Mouse (Mus musculus) MEL (cell line): ENCODE data around the gene Olfr470.
A peak's percentile ranks its signal among the peaks of the same experiment; 100 is the strongest.

Experiments used
- CHD1 ChIP-seq: IDR thresholded peaks from 2 replicates; pipeline ENCODE4 v1.6.1; 2012; ENCODE audit warnings: low read depth, mild to moderate bottlenecking, inconsistent platforms, low read length, improper control_type of control experiment
- CTCF ChIP-seq, 3 experiments: IDR thresholded peaks in 2 of 3; conservative IDR thresholded peaks in 1 of 3; 2 replicates each; pipeline ENCODE4 v1.5.1; 2011 to 2012; ENCODE audit warnings: low read length in 3 of 3, low read depth in 2 of 3, mild to moderate bottlenecking in 2 of 3, improper control_type of control experiment in 1 of 3, inconsistent platforms in 1 of 3, mixed read lengths in 1 of 3, moderate library complexity in 1 of 3; ENCODE audit not compliant: control insufficient read depth in 1 of 3, insufficient read depth in 1 of 3, poor library complexity in 1 of 3, severe bottlenecking in 1 of 3
- GATA1 ChIP-seq: IDR thresholded peaks from 2 replicates; pipeline ENCODE4 v1.6.1; 2011; ENCODE audit warnings: low read depth, low read length, improper control_type of control experiment
- HCFC1 ChIP-seq: IDR thresholded peaks from 2 replicates; pipeline ENCODE4 v1.6.1; 2012; ENCODE audit warnings: low read depth, mild to moderate bottlenecking, inconsistent platforms, low read length, improper control_type of control experiment, moderate library complexity
- JUND ChIP-seq: IDR thresholded peaks from 2 replicates; pipeline ENCODE4 v1.6.1; 2011; ENCODE audit warnings: low read depth, mild to moderate bottlenecking, improper control_type of control experiment, low read length
- MXI1 ChIP-seq: IDR thresholded peaks from 2 replicates; pipeline ENCODE4 v1.6.1; 2011; ENCODE audit warnings: mild to moderate bottlenecking, low read depth, low read length, improper control_type of control experiment
- NELFE ChIP-seq: IDR thresholded peaks from 2 replicates; pipeline ENCODE4 v1.6.1; 2011; ENCODE audit warnings: low read depth, low read length, improper control_type of control experiment
- POLR2A ChIP-seq, 2 experiments: IDR thresholded peaks; 2 replicates each; pipeline ENCODE4 v1.6.1; 2011 to 2012; ENCODE audit warnings: low read length in 2 of 2, mild to moderate bottlenecking in 2 of 2, control low read depth in 1 of 2, improper control_type of control experiment in 1 of 2, low read depth in 1 of 2, moderate library complexity in 1 of 2; ENCODE audit not compliant: control insufficient read depth in 1 of 2, insufficient read depth in 1 of 2, poor library complexity in 1 of 2
- POLR2AphosphoS2 ChIP-seq: IDR thresholded peaks from 2 replicates; pipeline ENCODE4 v1.6.1; 2011; ENCODE audit warnings: low read length, improper control_type of control experiment
- RCOR1 ChIP-seq: IDR thresholded peaks from 2 replicates; pipeline ENCODE4 v1.6.1; 2012; ENCODE audit warnings: low read depth, mild to moderate bottlenecking, inconsistent platforms, low read length, improper control_type of control experiment
- TCF12 ChIP-seq: IDR thresholded peaks from 2 replicates; pipeline ENCODE4 v1.6.1; 2014; ENCODE audit warnings: low read depth, mild to moderate bottlenecking, inconsistent platforms, low read length, improper control_type of control experiment, moderate library complexity
- USF1 ChIP-seq: IDR thresholded peaks from 2 replicates; pipeline ENCODE4 v1.6.1; 2014; ENCODE audit warnings: low read depth, mild to moderate bottlenecking, inconsistent platforms, low read length, improper control_type of control experiment, moderate library complexity

- TF ChIP-seq GATA1, result no peak
- peak in 2 of 3 experiments; percentile 35 to 40; a peak in 4 of 6 replicates for TF ChIP-seq CTCF (IDR thresholded peaks at IDR 0.05 in 2 of 3, conservative IDR thresholded peaks at IDR 0.05 in 1 of 3; ENCODE audit: control insufficient read depth in 1 of 3, insufficient read depth in 1 of 3, low read depth in 2 of 3, low read length in 3 of 3, poor library complexity in 1 of 3, severe bottlenecking in 1 of 3)
- TF ChIP-seq POLR2A (IDR thresholded peaks at IDR 0.05; ENCODE audit: control insufficient read depth in 1 of 2, insufficient read depth in 1 of 2, low read depth in 1 of 2, low read length in 2 of 2, poor library complexity in 1 of 2), result no peak
- no peak for TF ChIP-seq USF1
- TF ChIP-seq JUND, result no peak
- TF ChIP-seq RCOR1, result no peak
- TF ChIP-seq CHD1, result no peak
- no peak for TF ChIP-seq HCFC1
- no peak for TF ChIP-seq MXI1
- TF ChIP-seq NELFE, result no peak
- TF ChIP-seq TCF12, result no peak
- TF ChIP-seq POLR2AphosphoS2, result no peak
These were observed 5.6 kb downstream of the Olfr470 start for GRCm38 (mm10) chr7:107841719-107842118.
